Mouse (Mus musculus) liver, adult 2 months (tissue): ENCODE measurements around the gene Lmtk3.

Experiments used
- CTCF ChIP-seq: fragments of 200-500 bp; IDR thresholded peaks from 2 replicates; pipeline ENCODE4 v1.5.1; 2011; ENCODE audit warnings: low read depth, low read length, control low read depth
- POLR2A ChIP-seq: fragments of 200-500 bp; IDR thresholded peaks from 2 replicates; pipeline ENCODE4 v1.6.1; 2011; ENCODE audit warnings: low read length, control low read depth; ENCODE audit not compliant: insufficient read depth; ENCODE audit errors: extremely low read depth

GRCm38 (mm10) chr7:45787642-45788041 is 4.1 kb downstream of the Lmtk3 start:
- no peak for TF ChIP-seq POLR2A
- TF ChIP-seq CTCF = no peak
